Mouse (Mus musculus) intestine, postnatal 0 days (tissue): ENCODE measurements around the gene Mpv17. TPM values are rescaled to one million over a fixed set of nuclear protein-coding genes. Genes with fewer than 3 reads are reported as not detected.

ENCODE experiments used
- ATAC-seq: fragments of 200-750 bp; cut with Nextera tagmentation; 2 replicates; pipeline ENCODE4 v1.8.0; 2017; ENCODE audit warnings: mild to moderate bottlenecking, moderate TSS enrichment, moderate library complexity
- H3K27ac ChIP-seq: fragments of 300-500 bp; sonication (generic); 2 replicates; pipeline ENCODE4 v1.5.1; 2014; ENCODE audit warnings: mild to moderate bottlenecking, low read depth, low read length, moderate library complexity
- H3K27me3 ChIP-seq: fragments of 300-500 bp; sonication (generic); replicated peaks from 2 replicates; pipeline ENCODE4 v1.6.1; 2014; ENCODE audit warnings: low read length, mixed read lengths; ENCODE audit not compliant: control insufficient read depth, insufficient read depth
- H3K36me3 ChIP-seq: fragments of 300-500 bp; sonication (generic); 2 replicates; pipeline ENCODE4 v1.6.1; 2014; ENCODE audit warnings: mild to moderate bottlenecking, moderate library complexity; ENCODE audit not compliant: control insufficient read depth, insufficient read depth
- H3K4me1 ChIP-seq: fragments of 300-500 bp; sonication (generic); replicated peaks from 2 replicates; pipeline ENCODE4 v1.6.1; 2014; ENCODE audit warnings: antibody characterized with exemption, low read length, mixed read lengths; ENCODE audit not compliant: control insufficient read depth, insufficient read depth
- H3K4me2 ChIP-seq: fragments of 300-500 bp; sonication (generic); replicated peaks from 2 replicates; pipeline ENCODE4 v1.6.1; 2014; ENCODE audit warnings: low read depth, mild to moderate bottlenecking, moderate library complexity
- H3K4me3 ChIP-seq: fragments of 300-500 bp; sonication (generic); 2 replicates; pipeline ENCODE4 v1.5.1; 2014; ENCODE audit warnings: low read depth, low read length
- H3K9ac ChIP-seq: fragments of 300-500 bp; sonication (generic); 2 replicates; pipeline ENCODE4 v1.6.1; 2014; ENCODE audit warnings: mild to moderate bottlenecking, low read depth, low read length
- H3K9me3 ChIP-seq: fragments of 300-500 bp; sonication (generic); 2 replicates; pipeline ENCODE4 v1.6.1; 2016; ENCODE audit warnings: mixed run types; ENCODE audit not compliant: control insufficient read depth
- CTCF ChIP-seq: sonication (generic); IDR thresholded peaks from 2 replicates; pipeline ENCODE4 v1.5.1; 2016; ENCODE audit warnings: low read depth, mild to moderate bottlenecking, control low read depth, antibody characterized with exemption, moderate library complexity
- WGBS: fragments of 180-500 bp; shearing (Covaris S2); extraction: QIAGEN DNeasy Blood & Tissue Kit; methylation state at CpG from one replicate; pipeline ENCODE4 v1.1.7; 2014; 5-methylcytosine and 5-hydroxymethylcytosine counted together
- polyA plus RNA-seq: library from polyadenylated mRNA; unstranded; fragments of >200 nt; fragmentation: Nextera tagmentation; extraction: Ambion mirVana; gene quantifications from 2 replicates; pipeline ENCODE4 v1.2.1, GENCODE M21; 2015

Mpv17 gene
- polyA plus RNA-seq, 1 experiment from 2014 or later: 38.8 TPM

DNA sequence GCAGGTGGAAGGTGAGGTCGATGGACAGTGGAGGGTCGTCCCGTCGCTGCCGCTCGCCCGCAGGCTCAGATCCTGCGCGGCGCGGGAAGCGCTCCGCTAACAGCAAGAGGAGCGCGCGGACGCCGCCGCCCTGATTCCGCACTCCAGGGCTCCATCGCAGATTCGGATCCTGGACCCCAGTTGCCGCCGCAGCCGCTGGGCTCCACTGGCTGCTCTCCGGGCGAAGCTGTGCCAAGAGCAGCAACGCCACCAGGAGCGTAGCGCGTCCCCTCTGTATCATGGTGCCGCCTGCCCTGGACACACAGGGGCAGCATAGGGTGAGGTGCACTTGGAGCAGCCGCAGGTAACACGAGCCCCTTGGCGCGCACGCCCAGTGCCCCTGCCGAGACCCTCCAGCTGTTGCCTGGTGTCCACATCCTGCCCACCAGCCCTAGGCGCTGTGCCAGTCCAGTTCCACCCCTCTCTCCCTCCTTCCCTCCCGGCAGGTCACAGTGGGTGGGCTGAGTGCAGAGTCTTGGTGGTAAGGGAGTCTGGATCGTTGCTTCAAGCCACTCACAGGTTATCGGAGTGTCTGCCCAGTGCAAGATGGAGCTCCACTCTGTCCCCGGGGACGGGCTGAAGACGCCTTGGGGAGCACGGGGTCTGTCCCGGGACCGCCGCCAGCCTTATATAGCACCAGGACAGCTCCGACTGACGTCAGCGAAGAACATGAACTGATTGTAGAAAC lies 15.6 kb downstream of the Mpv17 start, which contains the start of gene Ucn:
Gene Ucn, minus strand, starts transcription at position 589 of the 727 bp plus-strand sequence.
- Histone ChIP-seq H3K4me1 (no peaks in the 10 kb centered on the region), H3K27me3 (peaks cover 56% of the 10 kb centered on the region), H3K36me3 (0 out of 2 replicates have a peak, but pooled peaks cover 8% of the 10 kb centered on the region), H3K4me2 (peak within 1 kb of the TSS; percentile 37), H3K27ac (no peak within 1 kb of the TSS), H3K9ac (no peak within 1 kb of the TSS), H3K4me3 (0 out of 2 replicates have a peak within 1 kb of the TSS, but pooled peaks have one; percentile 14), H3K9me3 (no peaks in the 10 kb centered on the region)
- TF ChIP-seq CTCF: no peak
- 1% methylated on average over 52 of the region's 52 CpGs for WGBS
- ATAC-seq: no peak

DNA sequence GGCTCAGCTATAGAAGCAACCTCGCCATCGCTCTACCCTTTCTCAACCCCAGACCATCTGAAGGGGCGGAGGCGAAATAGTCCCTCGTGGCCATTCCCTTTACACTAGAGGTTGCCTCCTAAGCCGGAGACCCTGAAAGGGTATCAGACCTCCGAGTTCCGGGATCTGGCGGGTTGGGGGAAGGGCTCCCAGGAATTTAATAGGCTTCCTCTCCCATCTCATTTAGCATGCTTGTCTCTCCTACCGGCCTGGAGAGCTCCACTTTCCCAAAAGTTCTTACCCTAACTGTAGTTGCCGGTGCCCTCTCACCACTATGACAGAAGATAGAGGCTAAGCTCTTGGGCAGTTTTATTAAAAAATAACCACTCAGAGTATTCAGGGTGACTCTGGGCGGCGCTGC lies 16.4 kb downstream of the Mpv17 start:
- Histone ChIP-seq H3K4me3 (no peak overlapping the region), H3K9ac (no peak overlapping the region), H3K4me2 (no peak overlapping the region), H3K9me3 (no peaks in the 10 kb centered on the region), H3K4me1 (no peaks in the 10 kb centered on the region), H3K27ac (no peak overlapping the region), H3K36me3 (0 out of 2 replicates have a peak, but pooled peaks cover 5% of the 10 kb centered on the region), H3K27me3 (peaks cover 56% of the 10 kb centered on the region)
- no peak for TF ChIP-seq CTCF
- 3% methylated on average over 13 of the region's 13 CpGs for WGBS
- ATAC-seq: no peak

DNA sequence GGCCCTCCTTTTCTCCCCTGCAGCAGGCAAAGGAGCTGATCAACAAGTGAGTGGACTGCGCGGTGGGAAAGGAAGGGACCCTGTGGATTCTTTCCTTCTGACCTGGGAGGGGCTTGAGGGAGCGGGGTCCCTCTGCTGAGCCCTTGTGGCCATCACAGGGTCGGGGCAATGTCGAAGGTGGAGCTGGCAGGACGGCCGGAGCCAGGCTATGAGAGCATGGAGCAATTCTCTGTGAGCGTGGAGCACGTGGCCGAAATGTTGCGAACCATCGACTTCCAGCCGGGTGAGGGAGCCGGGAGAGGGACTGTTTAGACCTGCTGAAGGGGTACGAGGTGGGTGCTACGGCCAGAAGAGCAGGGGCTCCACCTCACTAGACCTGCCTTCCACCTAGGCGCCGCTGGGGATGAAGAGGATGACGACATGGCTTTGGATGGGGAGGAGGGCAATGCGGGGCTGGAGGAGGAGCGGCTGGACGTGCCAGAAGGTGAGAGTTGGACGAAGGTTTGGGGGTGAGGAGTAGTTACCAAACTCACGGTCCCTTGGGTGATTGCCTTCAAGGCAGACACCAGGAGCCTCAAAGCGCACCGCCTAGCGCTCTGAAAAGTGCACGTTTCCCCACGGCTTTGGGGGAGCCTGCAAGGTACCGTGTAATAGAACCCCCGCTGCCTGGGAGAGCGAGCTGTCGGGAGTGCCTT lies 17.2 kb downstream of the Mpv17 start:
- no peak for ATAC-seq
- Histone ChIP-seq H3K27me3 (peaks cover 56% of the 10 kb centered on the region), H3K9ac (no peak overlapping the region), H3K9me3 (no peaks in the 10 kb centered on the region), H3K27ac (no peak overlapping the region), H3K4me1 (no peaks in the 10 kb centered on the region), H3K4me2 (no peak overlapping the region), H3K36me3 (0 out of 2 replicates have a peak, but pooled peaks cover 5% of the 10 kb centered on the region), H3K4me3 (no peak overlapping the region)
- TF ChIP-seq CTCF: no peak
- WGBS: 2% methylated on average over 33 of the region's 33 CpGs

- no peak for ATAC-seq
- no peaks in the 10 kb centered on the region for H3K36me3 ChIP-seq
- 40% methylated on average over 5 of the region's 5 CpGs for WGBS
- no peaks in the 10 kb centered on the region for H3K9me3 ChIP-seq
- no peaks in the 10 kb centered on the region for H3K4me1 ChIP-seq
- no peak overlapping the region for H3K4me3 ChIP-seq
- no peak overlapping the region for H3K27ac ChIP-seq
- H3K4me2 ChIP-seq: no peak overlapping the region
- no peaks in the 10 kb centered on the region for H3K27me3 ChIP-seq
- H3K9ac ChIP-seq: no peak overlapping the region
- no peak for TF ChIP-seq CTCF
Observed at GRCm38 (mm10) chr5:31126050-31126449, 28.0 kb downstream of the Mpv17 start.

DNA sequence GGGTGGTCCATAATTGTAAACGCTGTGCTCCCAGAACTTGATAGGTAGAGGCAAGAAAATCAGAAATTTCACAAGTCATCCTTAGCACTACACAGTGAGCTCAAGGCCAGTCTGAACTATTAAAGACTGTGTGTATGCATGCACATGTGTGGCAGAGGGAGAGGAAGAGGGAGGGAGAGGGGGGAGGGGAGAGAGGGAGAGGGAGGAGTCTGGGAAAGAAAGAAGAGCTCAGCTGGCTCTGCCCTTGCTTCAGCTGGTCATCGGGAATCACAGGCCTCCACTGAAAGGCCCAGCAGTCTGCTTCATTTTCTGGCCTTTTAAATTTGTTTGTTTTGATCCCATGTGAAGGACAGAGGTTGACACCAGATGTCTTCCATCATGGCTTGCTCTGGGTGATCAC lies 30.6 kb downstream of the Mpv17 start:
- H3K4me2 ChIP-seq: no peak overlapping the region
- no peak for ATAC-seq
- H3K4me3 ChIP-seq: no peak overlapping the region
- no peak overlapping the region for H3K9ac ChIP-seq
- 47% methylated on average over 2 of the region's 2 CpGs for WGBS
- H3K27ac ChIP-seq: no peak overlapping the region
- no peaks in the 10 kb centered on the region for H3K4me1 ChIP-seq
- H3K27me3 ChIP-seq: no peaks in the 10 kb centered on the region
- no peaks in the 10 kb centered on the region for H3K9me3 ChIP-seq
- H3K36me3 ChIP-seq: no peaks in the 10 kb centered on the region
- TF ChIP-seq CTCF: no peak

DNA sequence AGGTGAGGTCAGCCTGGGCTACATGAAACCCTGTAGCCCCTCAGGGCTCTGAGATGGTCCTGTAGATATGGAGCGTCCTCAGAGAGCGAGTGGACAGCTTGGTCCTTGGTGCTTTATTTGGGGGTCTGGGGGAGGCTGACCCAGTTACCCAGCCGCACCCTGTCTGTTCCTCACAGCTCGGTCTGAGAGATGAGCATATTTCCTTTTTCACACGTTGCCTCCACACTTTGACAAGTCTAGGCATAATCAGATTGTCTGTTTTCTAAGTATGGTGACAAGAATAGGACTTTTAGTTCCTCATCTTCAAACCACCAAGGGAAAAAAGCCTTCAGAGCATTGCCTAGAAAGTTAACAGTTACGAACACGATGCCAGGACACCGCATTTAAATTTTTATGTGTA lies 32.9 kb downstream of the Mpv17 start:
- WGBS: 81% methylated on average over 8 of the region's 8 CpGs
- Histone ChIP-seq H3K9me3 (no peaks in the 10 kb centered on the region), H3K4me3 (no peak overlapping the region), H3K4me2 (no peak overlapping the region), H3K9ac (no peak overlapping the region), H3K36me3 (no peaks in the 10 kb centered on the region), H3K27me3 (0 out of 2 replicates have a peak, but pooled peaks cover 4% of the 10 kb centered on the region), H3K4me1 (no peaks in the 10 kb centered on the region), H3K27ac (no peak overlapping the region)
- no peak for TF ChIP-seq CTCF
- no peak for ATAC-seq
